Mouse (Mus musculus): Measurements from ENCODE around the gene Map3k10.

Map3k10 gene

DNA sequence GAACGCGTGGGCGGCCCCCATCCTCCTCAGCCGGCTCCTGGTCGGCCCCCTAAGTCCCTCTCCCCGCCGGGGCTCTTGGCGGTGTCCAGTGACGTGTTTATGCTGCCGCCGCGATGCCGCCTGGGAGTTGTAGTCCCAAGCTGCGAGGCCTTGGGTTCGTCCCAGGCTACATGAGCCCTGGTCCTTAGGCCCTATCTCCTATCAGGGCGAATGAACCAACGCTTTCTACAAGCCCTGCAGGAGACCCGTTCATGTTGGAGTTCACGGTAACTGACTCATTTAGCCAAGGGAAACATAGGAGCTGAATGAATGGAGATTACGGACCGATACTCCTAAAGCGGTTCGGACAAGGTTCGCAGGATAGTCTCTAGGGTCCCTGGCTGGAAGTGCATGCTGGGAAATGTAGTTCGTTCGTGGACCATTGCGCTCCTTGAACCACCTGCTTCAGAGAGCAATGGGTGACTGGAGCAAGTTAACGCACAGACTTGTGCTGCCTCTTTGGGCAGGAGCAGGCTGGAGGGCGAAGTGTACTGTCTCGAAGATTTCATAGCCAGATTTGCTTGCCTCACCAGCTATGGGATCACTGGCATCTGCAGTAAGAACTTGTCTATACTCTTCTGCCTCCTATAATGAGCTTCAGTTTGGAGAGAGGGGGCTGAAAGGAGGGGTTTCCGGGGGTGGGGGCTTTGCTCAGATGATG is at the start of gene Map3k10:
Gene Map3k10 (minus strand): TSS at position 77 of the 700 bp plus-strand sequence.
- peak; percentile 99 for DNase-seq (ENCODE audit: low read depth, low spot score)

GRCm38 (mm10) chr7:27721951-27722350 is 47.6 kb upstream of the Map3k10 start:
- DNase-seq (ENCODE audit: low read depth, low spot score): no peak

DNA sequence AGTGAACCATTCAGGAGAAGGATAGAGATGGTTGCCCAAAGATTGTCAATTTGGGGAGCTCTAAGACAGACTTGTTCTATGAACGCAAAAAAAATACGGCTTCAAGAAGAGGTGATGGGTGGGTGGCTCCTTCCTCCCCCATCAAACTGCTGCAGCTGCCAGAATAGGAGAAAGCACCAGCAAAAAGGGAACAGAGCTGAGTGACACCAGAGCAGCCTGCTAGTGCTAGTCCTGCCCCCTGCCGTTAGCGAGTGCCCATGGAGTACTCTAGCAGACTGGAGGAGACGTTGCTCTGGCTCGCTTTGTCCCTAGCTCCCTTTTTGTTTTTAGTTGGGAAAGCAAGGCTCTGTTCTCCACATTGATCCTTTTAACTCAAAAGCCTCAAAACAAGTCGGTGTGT is 36.0 kb upstream of the Map3k10 start:
- peak; percentile 69 for DNase-seq (ENCODE audit: low read depth, low spot score)

DNA sequence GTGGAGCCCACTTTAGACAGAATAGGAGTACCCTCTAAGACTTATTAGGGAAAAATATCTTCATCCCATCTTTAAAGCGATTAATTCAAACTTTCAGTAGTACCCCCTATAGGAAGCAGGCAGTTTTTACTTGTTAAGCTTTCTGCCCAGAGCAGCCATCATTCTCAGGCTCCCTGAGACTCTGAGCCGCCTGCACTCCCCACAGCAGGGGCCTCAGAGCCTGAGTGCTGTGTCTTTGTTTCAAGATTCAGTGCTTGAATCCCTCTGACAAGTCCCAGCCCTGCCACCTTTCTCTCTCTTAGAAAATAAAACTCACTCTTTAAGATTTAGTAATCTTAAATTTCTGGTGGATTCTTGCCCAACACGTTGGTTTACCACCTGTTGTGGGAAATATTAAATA is 22.3 kb upstream of the Map3k10 start:
- DNase-seq (ENCODE audit: low read depth, low spot score): no peak

- peak; percentile 65 for DNase-seq (ENCODE audit: low read depth, low spot score)
These were observed 16.7 kb upstream of the Map3k10 start for GRCm38 (mm10) chr7:27691076-27691475.

- DNase-seq (ENCODE audit: low read depth, low spot score): peak; percentile 99
These were observed 14.6 kb upstream of the Map3k10 start, which contains the start of gene Zfp607b for GRCm38 (mm10) chr7:27688815-27689612. TSS of gene Zfp607b (plus strand) at chr7:27689340.

DNA sequence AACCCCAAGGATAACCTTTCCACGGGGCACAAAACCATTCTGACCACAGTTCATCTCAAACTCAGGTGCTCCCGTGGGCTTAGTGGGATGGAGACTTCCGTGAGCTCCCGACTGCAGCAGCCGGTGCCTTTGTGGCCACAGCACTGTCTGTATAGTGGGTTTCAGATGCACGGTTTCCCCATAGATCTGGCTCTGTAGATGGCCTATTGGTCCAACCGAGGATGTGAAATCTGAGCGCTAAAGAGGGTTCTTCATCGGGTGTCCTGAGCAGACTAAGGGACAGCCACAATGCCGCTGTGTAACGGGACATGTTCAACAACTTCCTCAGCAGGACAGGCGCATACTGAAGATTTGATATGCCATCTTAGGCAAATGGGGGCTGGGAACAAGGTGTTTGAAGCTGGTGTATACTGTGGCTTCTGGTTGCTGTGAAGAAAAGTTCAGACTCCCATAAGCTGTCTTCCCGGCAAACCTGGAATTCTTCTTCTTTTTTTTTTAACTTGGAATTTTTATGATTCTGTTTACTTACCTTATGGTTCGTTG is 13.9 kb upstream of the Map3k10 start:
- no peak for DNase-seq (ENCODE audit: low read depth, low spot score)

DNA sequence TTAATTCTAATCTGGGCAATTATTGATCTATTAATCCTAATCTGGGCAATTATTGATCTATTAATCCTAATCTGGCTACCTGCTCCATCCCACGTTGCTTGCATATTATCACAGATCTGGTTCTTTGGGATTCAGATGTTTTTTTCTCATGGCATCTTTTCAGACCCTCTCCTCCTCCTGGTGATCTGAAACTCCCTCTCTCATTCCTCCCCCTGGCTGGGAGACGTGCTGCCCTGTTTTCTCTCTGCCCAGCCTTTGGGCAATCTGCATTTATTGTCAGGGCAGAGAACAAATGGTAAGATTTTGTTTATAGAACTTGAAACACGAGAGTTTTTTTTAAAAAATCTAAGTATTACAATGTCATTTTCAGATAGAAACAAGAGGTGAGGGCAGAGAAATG is 13.4 kb upstream of the Map3k10 start:
- DNase-seq (ENCODE audit: low read depth, low spot score): no peak

GRCm38 (mm10) chr7:27687043-27687442 is 12.6 kb upstream of the Map3k10 start:
- no peak for DNase-seq (ENCODE audit: low read depth, low spot score)

GRCm38 (mm10) chr7:27685681-27686080 is 11.3 kb upstream of the Map3k10 start:
- peak; percentile 73 for DNase-seq (ENCODE audit: low read depth, low spot score)

- no peak for DNase-seq (ENCODE audit: low read depth, low spot score)
These were observed 10.8 kb upstream of the Map3k10 start for GRCm38 (mm10) chr7:27685220-27685619.

- peak; percentile 61 for DNase-seq (ENCODE audit: low read depth, low spot score)
These were observed 8.8 kb upstream of the Map3k10 start for GRCm38 (mm10) chr7:27683218-27683617.

- no peak for DNase-seq (ENCODE audit: low read depth, low spot score)
These were observed 819 bp upstream of the Map3k10 start for GRCm38 (mm10) chr7:27675222-27675612.

GRCm38 (mm10) chr7:27674195-27674521 is 240 bp downstream of the Map3k10 start:
- DNase-seq (ENCODE audit: low read depth, low spot score): no peak

- DNase-seq (ENCODE audit: low read depth, low spot score): no peak
These were observed 745 bp downstream of the Map3k10 start for GRCm38 (mm10) chr7:27673575-27674131.

GRCm38 (mm10) chr7:27673064-27673574 is 1.3 kb downstream of the Map3k10 start:
- peak; percentile 69 for DNase-seq (ENCODE audit: low read depth, low spot score)

GRCm38 (mm10) chr7:27662038-27662437 is 12.4 kb downstream of the Map3k10 start:
- no peak for DNase-seq (ENCODE audit: low read depth, low spot score)

DNA sequence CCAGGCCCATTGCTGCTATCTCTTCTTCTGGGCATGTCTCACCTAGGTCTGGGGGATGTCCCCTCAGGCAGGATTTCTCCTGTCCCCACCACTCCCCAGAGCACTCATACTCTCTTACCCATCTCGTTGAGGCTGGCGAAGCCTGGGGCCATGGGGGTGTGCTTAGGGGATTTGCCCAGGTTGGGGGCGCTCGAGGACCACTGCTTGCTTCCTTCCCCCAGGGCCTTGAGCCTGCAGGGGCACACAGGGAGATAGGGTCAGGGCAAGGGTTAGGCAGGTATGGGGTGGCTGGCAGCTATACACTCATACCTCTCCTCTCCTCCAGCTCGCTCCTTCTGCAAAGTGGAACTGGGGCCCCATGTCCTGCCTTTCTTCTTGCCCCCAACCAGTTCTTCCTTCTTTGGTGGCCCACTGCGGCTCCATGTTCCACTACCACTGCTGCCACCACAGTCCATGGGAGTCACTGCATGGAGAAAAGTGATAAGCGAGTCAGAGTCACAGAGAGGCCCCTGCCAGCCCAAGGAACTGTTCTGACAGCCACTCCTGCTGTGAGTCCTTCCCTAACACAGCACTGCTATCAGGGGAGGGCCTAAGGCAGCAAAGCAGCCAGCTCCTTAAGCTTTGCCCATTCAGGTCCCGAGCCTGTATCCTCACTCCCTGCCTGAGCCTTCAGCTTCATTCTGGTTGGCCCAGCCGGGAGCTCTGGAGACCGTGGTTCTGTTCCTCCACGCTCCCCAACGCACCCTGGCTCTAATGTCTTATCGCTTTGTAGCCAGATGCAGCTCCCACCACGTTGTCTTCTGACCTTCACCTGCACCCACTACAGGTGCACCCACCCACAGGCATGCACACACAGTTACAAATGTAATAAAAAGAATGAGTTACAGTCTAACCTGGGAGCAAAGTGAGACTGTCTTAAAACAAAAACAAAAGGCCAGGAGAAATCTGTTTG is 15.4 kb downstream of the Map3k10 start:
- DNase-seq (ENCODE audit: low read depth, low spot score): peak; percentile 67

DNA sequence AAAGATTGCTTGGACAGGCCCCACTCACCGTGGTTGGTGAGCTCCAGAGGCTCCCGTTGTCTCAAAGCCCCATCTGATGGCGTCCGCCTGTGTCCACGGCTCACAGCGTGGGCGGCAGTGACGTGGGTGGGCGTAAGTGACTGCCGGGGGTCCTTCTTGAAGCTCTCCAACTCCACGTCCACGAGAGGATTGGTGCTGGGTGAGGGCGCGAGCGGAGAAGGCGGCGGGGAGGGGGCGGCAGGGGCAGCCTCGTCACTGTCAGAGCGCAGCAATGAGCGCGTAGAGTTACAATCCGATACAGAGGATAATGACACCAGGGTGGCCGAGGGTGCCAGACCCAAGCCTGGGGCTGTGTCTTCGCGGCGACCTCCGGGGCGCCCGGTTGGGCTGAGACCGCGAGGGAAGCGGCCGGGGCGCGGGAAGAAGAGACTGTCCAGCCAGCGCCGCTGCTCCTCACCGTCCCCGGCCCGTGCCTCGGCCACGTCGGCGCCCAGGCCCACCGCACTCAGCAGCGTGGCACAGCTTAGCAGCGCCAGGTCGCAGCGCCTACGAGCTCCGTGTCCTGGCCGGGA is 16.5 kb downstream of the Map3k10 start:
- DNase-seq (ENCODE audit: low read depth, low spot score): no peak

DNA sequence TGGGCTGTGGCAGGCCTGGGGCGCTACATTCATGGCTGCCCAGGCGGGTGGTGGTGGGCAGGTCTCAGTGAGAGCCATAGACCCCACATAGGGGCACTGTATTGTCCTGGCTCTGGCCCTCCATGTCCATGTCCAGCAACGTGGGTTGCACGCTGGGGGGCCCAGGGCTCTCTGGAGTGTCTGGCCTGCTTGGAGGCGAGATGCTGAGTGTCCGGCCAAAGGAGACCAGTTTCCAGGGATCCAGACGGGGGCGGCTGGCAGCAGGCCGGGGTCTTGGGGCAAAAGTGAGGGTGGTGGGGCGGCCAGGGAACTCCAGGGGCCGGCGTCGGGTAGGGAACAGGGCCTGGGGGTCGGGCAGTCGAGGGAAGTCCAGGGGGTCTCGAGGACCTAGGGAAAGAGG is 17.8 kb downstream of the Map3k10 start:
- DNase-seq (ENCODE audit: low read depth, low spot score): no peak

DNA sequence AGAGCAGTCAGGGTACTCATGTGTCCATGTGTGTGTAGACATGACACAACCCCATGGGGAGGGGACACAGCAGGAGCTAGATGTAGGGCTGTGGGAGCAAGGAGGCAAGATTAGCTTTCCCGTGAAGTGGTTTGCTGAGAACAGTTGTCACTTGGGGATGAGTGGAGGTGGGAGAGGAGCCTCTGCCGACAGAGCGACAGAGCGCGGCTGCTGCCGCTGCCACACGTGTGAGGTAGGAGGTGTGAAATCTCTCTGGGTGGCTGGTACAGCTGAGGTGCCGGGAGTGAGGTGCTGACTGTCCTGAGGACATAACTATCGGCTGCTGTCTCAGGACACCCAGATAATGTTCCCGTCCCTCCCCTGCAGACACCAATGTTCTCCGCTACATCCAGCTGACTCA is 18.9 kb downstream of the Map3k10 start:
- peak; percentile 91 for DNase-seq (ENCODE audit: low read depth, low spot score)

Measured in brain, adult 2 months (tissue).